In the genomic region with DNA sequence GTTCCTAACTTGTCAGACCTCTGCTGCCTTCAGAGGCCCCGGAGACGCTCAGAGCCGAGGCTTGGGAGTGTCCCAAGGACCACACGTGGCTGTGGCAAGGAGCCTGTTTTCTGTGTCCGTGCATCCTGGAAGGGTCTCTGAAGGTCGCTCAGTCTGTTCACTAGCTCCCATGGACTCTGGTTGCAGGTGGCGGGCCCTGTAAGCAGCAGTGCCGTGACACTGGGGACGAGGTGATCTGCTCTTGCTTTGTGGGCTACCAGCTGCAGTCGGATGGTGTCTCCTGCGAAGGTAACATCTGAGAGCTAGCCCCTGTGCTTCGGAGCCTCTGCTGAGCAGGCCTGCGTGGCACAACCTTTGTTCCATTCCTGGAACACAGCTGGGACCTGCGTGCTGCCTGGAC, we compare ENCODE assay signal across 24 mouse cellular contexts. TPM values are rescaled to one million over a fixed set of nuclear protein-coding genes. Genes with fewer than 3 reads are reported as not detected.
A peak's percentile ranks its signal among the peaks of the same experiment; 100 is the strongest.
DNase-seq lines count a peak whose midpoint lies in the region; ATAC-seq lines count a peak whose summit lies in the region.
"Had no signal": no experiment of that assay in that cellular context is flagged by ENCODE, and none has a peak within 500 bp of the region (broad histone marks: within the 10 kb centered on the region; RNA-seq: fewer than 3 reads in every experiment).

No protein-coding gene starts in this region.

- intact Hi-C loops in heart, postnatal 14 days (cut with DNase I) = loop anchor here (1.0 kb wide), 1 partner anchor 78 kb away; no protein-coding TSS in a partner anchor

- H3K9me3 ChIP-seq in embryonic facial prominence, embryonic 12.5 days = no peaks in the 10 kb centered on the region
- H3K9me3 ChIP-seq in embryonic facial prominence, embryonic 10.5 days = no peaks in the 10 kb centered on the region
- no peaks in the 10 kb centered on the region for H3K9me3 ChIP-seq in heart, embryonic 12.5 days (replicated peaks)
- H3K9me3 ChIP-seq in stomach, embryonic 16.5 days (replicated peaks; ENCODE audit: control insufficient read depth, low read length) = no peaks in the 10 kb centered on the region
- H3K9me3 ChIP-seq: heart, embryonic 15.5 days; hindbrain, embryonic 12.5 days; limb, embryonic 12.5 days had no signal

- no peak for ATAC-seq in embryonic facial prominence, embryonic 12.5 days (ENCODE audit: insufficient number of reproducible peaks, insufficient read depth, low FRiP score, low TSS enrichment)
- no peak for ATAC-seq in heart, embryonic 12.5 days (ENCODE audit: insufficient number of reproducible peaks, low FRiP score)
- no peak for ATAC-seq in stomach, embryonic 16.5 days (ENCODE audit: insufficient read depth, low FRiP score)
- ATAC-seq: forebrain, embryonic 16.5 days had no signal

- 0 out of 2 replicates have a peak overlapping the region, but pooled peaks have one; percentile 24 for H3K9ac ChIP-seq in embryonic facial prominence, embryonic 12.5 days
- peak overlapping the region; percentile 5; the same call in 1 of the 2 replicates for H3K9ac ChIP-seq in heart, embryonic 12.5 days
- no peak overlapping the region; the same call in none of the 2 replicates for H3K9ac ChIP-seq in stomach, embryonic 16.5 days (ENCODE audit: low read length)
- H3K9ac ChIP-seq: heart, embryonic 15.5 days; hindbrain, embryonic 12.5 days; limb, embryonic 12.5 days; liver, embryonic 14.5 days; lung, embryonic 14.5 days had no signal

- 91% methylated on average over 14 of the region's 14 CpGs for WGBS in embryonic facial prominence, embryonic 12.5 days
- 91% methylated on average over 14 of the region's 14 CpGs for WGBS in embryonic facial prominence, embryonic 10.5 days
- 81% methylated on average over 14 of the region's 14 CpGs for WGBS in heart, embryonic 12.5 days
- 83% methylated on average over 14 of the region's 14 CpGs for WGBS in stomach, embryonic 16.5 days

- H3K36me3 ChIP-seq in embryonic facial prominence, embryonic 12.5 days = peaks cover 92% of the 10 kb centered on the region
- peaks cover 100% of the 10 kb centered on the region for H3K36me3 ChIP-seq in embryonic facial prominence, embryonic 10.5 days (replicated peaks)
- H3K36me3 ChIP-seq in heart, embryonic 12.5 days = peaks cover 72% of the 10 kb centered on the region
- H3K36me3 ChIP-seq in stomach, embryonic 16.5 days (ENCODE audit: control insufficient read depth, insufficient read depth, low read length) = peaks cover 19% of the 10 kb centered on the region; the same call in 1 of the 2 replicates

- no peak for DNase-seq in embryonic facial prominence, embryonic 10.5 days (ENCODE audit: low spot score)
- DNase-seq in heart, postnatal 14 days = no peak
- peak; percentile 41 for DNase-seq in thymus, postnatal 14 days
- no peak for DNase-seq in thymus, adult 18-20 months
- no peak for DNase-seq in urinary bladder, postnatal 36 days (ENCODE audit: low spot score in 2 of 2)
- DNase-seq: adrenal gland, postnatal 10 days; cerebellum, adult 18-20 months; cerebellum, postnatal 14 days; gastrocnemius, postnatal 14 days; kidney, adult 9 months; kidney, postnatal 14 days; lung, embryonic 14.5 days; lung, postnatal 36 days; midbrain, embryonic 14.5 days had no signal

- H3K4me3 ChIP-seq in embryonic facial prominence, embryonic 12.5 days = no peak overlapping the region
- H3K4me3 ChIP-seq in embryonic facial prominence, embryonic 10.5 days = no peak overlapping the region
- H3K4me3 ChIP-seq in heart, embryonic 12.5 days = no peak overlapping the region
- no peak overlapping the region for H3K4me3 ChIP-seq in stomach, embryonic 16.5 days (replicated peaks; ENCODE audit: low read length)
- H3K4me3 ChIP-seq: heart, embryonic 15.5 days; hindbrain, embryonic 12.5 days; layer of hippocampus, adult 2 months; limb, embryonic 12.5 days had no signal

- no peak overlapping the region for H3K4me2 ChIP-seq in embryonic facial prominence, embryonic 12.5 days (replicated peaks)
- no peak overlapping the region for H3K4me2 ChIP-seq in heart, embryonic 12.5 days
- no peak overlapping the region for H3K4me2 ChIP-seq in stomach, embryonic 16.5 days (ENCODE audit: low read depth, low read length)
- H3K4me2 ChIP-seq: hindbrain, embryonic 12.5 days; limb, embryonic 12.5 days; lung, embryonic 14.5 days had no signal

- H3K27me3 ChIP-seq in embryonic facial prominence, embryonic 12.5 days = no peaks in the 10 kb centered on the region
- no peaks in the 10 kb centered on the region for H3K27me3 ChIP-seq in embryonic facial prominence, embryonic 10.5 days (replicated peaks; ENCODE audit: low read depth, poor library complexity, severe bottlenecking)
- H3K27me3 ChIP-seq in heart, embryonic 12.5 days (replicated peaks) = 0 out of 2 replicates have a peak, but pooled peaks cover 6% of the 10 kb centered on the region
- H3K27me3 ChIP-seq in stomach, embryonic 16.5 days (ENCODE audit: control insufficient read depth, insufficient read depth, low read length) = no peaks in the 10 kb centered on the region
- H3K27me3 ChIP-seq: heart, embryonic 15.5 days; hindbrain, embryonic 12.5 days; limb, embryonic 12.5 days had no signal

- H3K4me1 ChIP-seq in embryonic facial prominence, embryonic 12.5 days = no peaks in the 10 kb centered on the region
- H3K4me1 ChIP-seq in embryonic facial prominence, embryonic 10.5 days = no peaks in the 10 kb centered on the region
- H3K4me1 ChIP-seq in heart, embryonic 12.5 days (replicated peaks) = peaks cover 35% of the 10 kb centered on the region
- peaks cover 19% of the 10 kb centered on the region for H3K4me1 ChIP-seq in stomach, embryonic 16.5 days (ENCODE audit: control insufficient read depth, insufficient read depth, low read length)
- H3K4me1 ChIP-seq: hindbrain, embryonic 12.5 days; limb, embryonic 12.5 days had no signal

- H3K27ac ChIP-seq in embryonic facial prominence, embryonic 12.5 days = no peak overlapping the region
- H3K27ac ChIP-seq in embryonic facial prominence, embryonic 10.5 days (replicated peaks) = no peak overlapping the region
- peak overlapping the region; percentile 14; the same call in 1 of the 2 replicates for H3K27ac ChIP-seq in heart, embryonic 12.5 days (ENCODE audit: poor library complexity, severe bottlenecking)
- H3K27ac ChIP-seq in stomach, embryonic 16.5 days (ENCODE audit: low read length) = peak overlapping the region; percentile 70
- H3K27ac ChIP-seq: heart, embryonic 15.5 days; hindbrain, embryonic 12.5 days; layer of hippocampus, adult 2 months; liver, embryonic 14.5 days had no signal

RNA-seq across cellular contexts. Expression of gene Fbln1, which starts 24.9 kb away (rescaled TPM):
- 236 and 250 TPM in 2 replicates for polyA plus RNA-seq in embryonic facial prominence, embryonic 12.5 days (2016; fragmentation: Nextera tagmentation; extraction: Ambion mirVana)
- polyA plus RNA-seq in embryonic facial prominence, embryonic 10.5 days (2016; fragmentation: Nextera tagmentation; extraction: Ambion mirVana) = 198 and 207 TPM in 2 replicates
- polyA plus RNA-seq in heart, embryonic 12.5 days (2016; fragmentation: Nextera tagmentation; extraction: Ambion mirVana) = 142 and 145 TPM in 2 replicates
- 10 to 100 TPM; 60.9 to 78.2 TPM for total RNA-seq in heart, postnatal 14 days (2021)
- polyA plus RNA-seq in stomach, embryonic 16.5 days (2015; fragmentation: Nextera tagmentation; extraction: Ambion mirVana) = 236 and 299 TPM in 2 replicates
- total RNA-seq: megakaryocyte-erythroid progenitor cell, adult 5-6 weeks had no signal

Comparison
In these comparisons a context has a peak if more than half of its experiments do, and no peak if none do; other contexts are left out.
1. H3K27ac ChIP-seq: peak in heart, embryonic 12.5 days (single experiment) and stomach, embryonic 16.5 days (single experiment); none in embryonic facial prominence, embryonic 12.5 days (single experiment) and embryonic facial prominence, embryonic 10.5 days (single experiment).